Mouse (Mus musculus): ENCODE measurements around the gene Rpe. TPM values are rescaled to one million over a fixed set of nuclear protein-coding genes. Genes with fewer than 3 reads are reported as not detected.

Rpe gene
- total RNA-seq, 2 experiments from 2014 or later = 41.4 to 42.6 TPM

GRCm38 (mm10) chr1:66768764-66769163 lies 68.1 kb downstream of the Rpe start:
- ATAC-seq (replicated peaks; ENCODE audit: low FRiP score, low TSS enrichment, poor library complexity, severe bottlenecking) = no peak

Other genes with a start within 250 kb of the Rpe start
- gene Unc80, start 232.5 kb upstream of the Rpe start, total RNA-seq (2014; fragmentation: Nextera tagmentation) = not detected in 2 replicates
- gene Unc80, start 232.5 kb upstream of the Rpe start, total RNA-seq (2017) = not detected in 2 replicates
- gene Kansl1l, start 116.7 kb downstream of the Rpe start, total RNA-seq (2014; fragmentation: Nextera tagmentation) = 28.2 and 36.1 TPM in 2 replicates
- gene Kansl1l, start 116.7 kb downstream of the Rpe start, total RNA-seq (2017) = 24.7 and 53.3 TPM in 2 replicates
- gene Acadl, start 162.4 kb downstream of the Rpe start, total RNA-seq (2014; fragmentation: Nextera tagmentation) = 85.6 and 91.2 TPM in 2 replicates
- gene Acadl, start 162.4 kb downstream of the Rpe start, total RNA-seq (2017) = 84.5 and 85.8 TPM in 2 replicates
- gene Myl1, start 244.6 kb downstream of the Rpe start, total RNA-seq (2014; fragmentation: Nextera tagmentation) = 2.7 TPM in 1 of 2 replicates, not detected in the other
- 2.1 TPM in 1 of 2 replicates, not detected in the other for gene Myl1, start 244.6 kb downstream of the Rpe start, total RNA-seq (2017)

All from megakaryocyte-erythroid progenitor cell, adult 5-6 weeks (primary cell).